Mouse (Mus musculus) liver, embryonic 13.5 days (tissue): ENCODE results near the gene Fkbp11. TPM values are rescaled to one million over a fixed set of nuclear protein-coding genes. Genes with fewer than 3 reads are reported as not detected.

Experiments
- ATAC-seq: fragments of 200-750 bp; cut with Nextera tagmentation; 2 replicates; pipeline ENCODE4 v1.8.0; 2017; ENCODE audit warnings: low read depth, mild to moderate bottlenecking, moderate number of reproducible peaks, moderate library complexity
- DNase-seq: peaks from one replicate; pipeline ENCODE4 v3.0.0; 2022
- H3K27ac ChIP-seq: fragments of 300-500 bp; sonication (generic); 2 replicates; pipeline ENCODE4 v1.5.1; 2015; ENCODE audit warnings: moderate library complexity, mild to moderate bottlenecking, inconsistent platforms
- H3K27me3 ChIP-seq: fragments of 300-500 bp; sonication (generic); 2 replicates; pipeline ENCODE4 v1.6.1; 2015; ENCODE audit warnings: mild to moderate bottlenecking, inconsistent platforms
- H3K36me3 ChIP-seq: fragments of 300-500 bp; sonication (generic); 2 replicates; pipeline ENCODE4 v1.6.1; 2015; ENCODE audit warnings: mild to moderate bottlenecking, inconsistent platforms
- H3K4me1 ChIP-seq: fragments of 300-500 bp; sonication (generic); replicated peaks from 2 replicates; pipeline ENCODE4 v1.6.1; 2015; ENCODE audit warnings: inconsistent platforms
- H3K4me2 ChIP-seq: fragments of 300-500 bp; sonication (generic); 2 replicates; pipeline ENCODE4 v1.6.1; 2015; ENCODE audit warnings: inconsistent platforms, mild to moderate bottlenecking, moderate library complexity
- H3K4me3 ChIP-seq: fragments of 300-500 bp; sonication (generic); replicated peaks from 2 replicates; pipeline ENCODE4 v1.5.1; 2015; ENCODE audit warnings: mild to moderate bottlenecking, inconsistent platforms
- H3K9ac ChIP-seq: fragments of 300-500 bp; sonication (generic); 2 replicates; pipeline ENCODE4 v1.6.1; 2015; ENCODE audit warnings: mild to moderate bottlenecking, inconsistent platforms
- H3K9me3 ChIP-seq: fragments of 300-500 bp; sonication (generic); replicated peaks from 2 replicates; pipeline ENCODE4 v1.6.1; 2016; ENCODE audit warnings: inconsistent platforms
- WGBS: fragments of 180-500 bp; shearing (Covaris S2); methylation state at CpG from one replicate; pipeline ENCODE4 v1.1.7; 2015; ENCODE audit not compliant: insufficient replicate concordance; 5-methylcytosine and 5-hydroxymethylcytosine counted together
- polyA plus RNA-seq: library from polyadenylated mRNA; unstranded; fragments of >200 nt; fragmentation: Nextera tagmentation; extraction: Ambion mirVana; gene quantifications from 2 replicates; pipeline ENCODE4 v1.2.1, GENCODE M21; 2015

The Fkbp11 gene
- polyA plus RNA-seq, 1 experiment from 2014 or later = 91.7 TPM

GRCm38 (mm10) chr15:98691486-98692147 lies 36.4 kb downstream of the Fkbp11 start:
- Histone ChIP-seq H3K4me3 (no peak overlapping the region), H3K27ac (no peak overlapping the region), H3K9ac (no peak overlapping the region), H3K4me1 (peaks cover 11% of the 10 kb centered on the region), H3K4me2 (no peak overlapping the region), H3K36me3 (no peaks in the 10 kb centered on the region), H3K27me3 (peaks cover 14% of the 10 kb centered on the region; the same call in 1 of the 2 replicates), H3K9me3 (no peaks in the 10 kb centered on the region)
- WGBS = 75% methylated on average over 7 of the region's 7 CpGs
- DNase-seq = no peak
- no peak for ATAC-seq

- WGBS = 57% methylated on average over 2 of the region's 2 CpGs
- DNase-seq = no peak
- Histone ChIP-seq H3K36me3 (no peaks in the 10 kb centered on the region), H3K4me3 (no peak overlapping the region), H3K27ac (no peak overlapping the region), H3K4me1 (peaks cover 6% of the 10 kb centered on the region), H3K9me3 (no peaks in the 10 kb centered on the region), H3K4me2 (no peak overlapping the region), H3K9ac (no peak overlapping the region), H3K27me3 (peaks cover 12% of the 10 kb centered on the region; the same call in 1 of the 2 replicates)
- ATAC-seq = no peak
Observed at GRCm38 (mm10) chr15:98689682-98690081, 38.3 kb downstream of the Fkbp11 start.

GRCm38 (mm10) chr15:98685926-98686325 lies 42.1 kb downstream of the Fkbp11 start:
- H3K4me2 ChIP-seq = no peak overlapping the region
- H3K36me3 ChIP-seq = no peaks in the 10 kb centered on the region
- H3K27ac ChIP-seq = no peak overlapping the region
- no peaks in the 10 kb centered on the region for H3K9me3 ChIP-seq
- 64% methylated on average over 3 of the region's 3 CpGs for WGBS
- no peak overlapping the region for H3K4me3 ChIP-seq
- ATAC-seq (no peak), DNase-seq (no peak)
- no peaks in the 10 kb centered on the region for H3K4me1 ChIP-seq
- H3K27me3 ChIP-seq = peaks cover 13% of the 10 kb centered on the region; the same call in 1 of the 2 replicates
- no peak overlapping the region for H3K9ac ChIP-seq

GRCm38 (mm10) chr15:98683746-98684145 lies 44.3 kb downstream of the Fkbp11 start:
- Histone ChIP-seq H3K4me2 (no peak overlapping the region), H3K9me3 (no peaks in the 10 kb centered on the region), H3K27me3 (peaks cover 28% of the 10 kb centered on the region), H3K27ac (no peak overlapping the region), H3K4me1 (no peaks in the 10 kb centered on the region), H3K9ac (no peak overlapping the region), H3K4me3 (no peak overlapping the region), H3K36me3 (no peaks in the 10 kb centered on the region)
- no peak for ATAC-seq
- WGBS = 21% methylated on average over 1 of the region's 1 CpGs
- DNase-seq = no peak

- H3K4me3 ChIP-seq = no peak overlapping the region
- ATAC-seq = no peak
- peaks cover 33% of the 10 kb centered on the region for H3K27me3 ChIP-seq
- no peak for DNase-seq
- no peak overlapping the region for H3K9ac ChIP-seq
- H3K27ac ChIP-seq = no peak overlapping the region
- H3K4me1 ChIP-seq = no peaks in the 10 kb centered on the region
- WGBS = 40% methylated on average over 10 of the region's 10 CpGs
- no peaks in the 10 kb centered on the region for H3K36me3 ChIP-seq
- H3K9me3 ChIP-seq = no peaks in the 10 kb centered on the region
- no peak overlapping the region for H3K4me2 ChIP-seq
Observed at GRCm38 (mm10) chr15:98683177-98683576, 44.8 kb downstream of the Fkbp11 start.

- Histone ChIP-seq H3K4me2 (no peak overlapping the region), H3K9ac (no peak overlapping the region), H3K9me3 (no peaks in the 10 kb centered on the region), H3K36me3 (no peaks in the 10 kb centered on the region), H3K27me3 (peaks cover 49% of the 10 kb centered on the region), H3K4me3 (no peak overlapping the region), H3K27ac (no peak overlapping the region), H3K4me1 (peaks cover 15% of the 10 kb centered on the region)
- ATAC-seq (no peak), DNase-seq (no peak)
- WGBS = 44% methylated on average over 7 of the region's 7 CpGs
Observed at GRCm38 (mm10) chr15:98681633-98682032, 46.4 kb downstream of the Fkbp11 start.

GRCm38 (mm10) chr15:98680660-98681059 lies 47.3 kb downstream of the Fkbp11 start:
- no peak overlapping the region for H3K9ac ChIP-seq
- 75% methylated on average over 8 of the region's 8 CpGs for WGBS
- no peak for DNase-seq
- no peak overlapping the region for H3K27ac ChIP-seq
- no peak for ATAC-seq
- peaks cover 59% of the 10 kb centered on the region for H3K27me3 ChIP-seq
- no peak overlapping the region for H3K4me3 ChIP-seq
- peaks cover 19% of the 10 kb centered on the region for H3K4me1 ChIP-seq
- no peak overlapping the region for H3K4me2 ChIP-seq
- no peaks in the 10 kb centered on the region for H3K36me3 ChIP-seq
- H3K9me3 ChIP-seq = no peaks in the 10 kb centered on the region

GRCm38 (mm10) chr15:98677977-98678376 lies 50.0 kb downstream of the Fkbp11 start:
- Histone ChIP-seq H3K27me3 (peaks cover 83% of the 10 kb centered on the region), H3K36me3 (no peaks in the 10 kb centered on the region), H3K9ac (no peak overlapping the region), H3K4me3 (no peak overlapping the region), H3K9me3 (no peaks in the 10 kb centered on the region), H3K27ac (no peak overlapping the region), H3K4me2 (no peak overlapping the region), H3K4me1 (peaks cover 21% of the 10 kb centered on the region)
- no peak for DNase-seq
- ATAC-seq = no peak
- 61% methylated on average over 7 of the region's 7 CpGs for WGBS

- under 1% methylated on average over 37 of the region's 37 CpGs for WGBS
- Histone ChIP-seq H3K4me3 (peak within 1 kb of the TSS; percentile 46), H3K9ac (peak within 1 kb of the TSS; percentile 30), H3K9me3 (no peaks in the 10 kb centered on the region), H3K27ac (no peak within 1 kb of the TSS), H3K4me1 (peaks cover 21% of the 10 kb centered on the region), H3K4me2 (peak within 1 kb of the TSS; percentile 66), H3K27me3 (peaks cover 88% of the 10 kb centered on the region), H3K36me3 (no peaks in the 10 kb centered on the region)
- peak; percentile 67 for DNase-seq
- peak; percentile 93 for ATAC-seq
Observed at GRCm38 (mm10) chr15:98676940-98677728, 50.9 kb downstream of the Fkbp11 start, which contains the start of gene Rnd1. Rnd1 (minus strand) TSS chr15:98677461.

- Histone ChIP-seq H3K4me1 (peaks cover 21% of the 10 kb centered on the region), H3K27me3 (peaks cover 84% of the 10 kb centered on the region), H3K9ac (no peak overlapping the region), H3K36me3 (no peaks in the 10 kb centered on the region), H3K9me3 (no peaks in the 10 kb centered on the region), H3K4me3 (peak overlapping the region; percentile 46), H3K27ac (no peak overlapping the region), H3K4me2 (peak overlapping the region; percentile 66)
- ATAC-seq (no peak), DNase-seq (no peak)
- WGBS = 3% methylated on average over 9 of the region's 9 CpGs
Observed at GRCm38 (mm10) chr15:98676471-98676870, 51.5 kb downstream of the Fkbp11 start.

- ATAC-seq = no peak
- H3K4me3 ChIP-seq = peak overlapping the region; percentile 46; the same call in 1 of the 2 replicates
Observed at GRCm38 (mm10) chr15:98675634-98676250, 52.3 kb downstream of the Fkbp11 start.

More at GRCm38 (mm10) chr15:98675634-98676250, 52.3 kb downstream of the Fkbp11 start:
- Histone ChIP-seq H3K9me3 (no peaks in the 10 kb centered on the region), H3K27ac (no peak overlapping the region), H3K4me1 (peaks cover 21% of the 10 kb centered on the region), H3K9ac (no peak overlapping the region), H3K36me3 (no peaks in the 10 kb centered on the region), H3K27me3 (peaks cover 80% of the 10 kb centered on the region), H3K4me2 (no peak overlapping the region)
- WGBS = 8% methylated on average over 14 of the region's 14 CpGs
- no peak for DNase-seq
